Mouse (Mus musculus): ENCODE data around the gene Klhdc4. TPM values are rescaled to one million over a fixed set of nuclear protein-coding genes. Genes with fewer than 3 reads are reported as not detected.

The Klhdc4 gene
- total RNA-seq (2021), result 10 to 100 TPM; 29.9 TPM
- long read RNA-seq, experiment 1, transcript Klhdc4-201 (12 exons, 2,078 nt), result major isoform, 19 of 27 reads
- long read RNA-seq, experiment 1, partial matches to known transcripts, result 3 of 27 reads
- long read RNA-seq, experiment 1, other reads (novel, unspliced or antisense), result 5 of 27 reads
- long read RNA-seq, experiment 2, transcript Klhdc4-201 (12 exons, 2,078 nt), result major isoform, 39 of 62 reads
- long read RNA-seq, experiment 2, partial matches to known transcripts, result 7 of 62 reads
- long read RNA-seq, experiment 2, other reads (novel, unspliced or antisense), result 15 of 62 reads

- DNase-seq (ENCODE audit: low spot score in 2 of 2), result peak; percentile 76 to 79
These were observed at the start of gene Klhdc4 for GRCm38 (mm10) chr8:121829048-121829776. Gene Klhdc4 (minus strand): TSS chr8:121829569.

DNA sequence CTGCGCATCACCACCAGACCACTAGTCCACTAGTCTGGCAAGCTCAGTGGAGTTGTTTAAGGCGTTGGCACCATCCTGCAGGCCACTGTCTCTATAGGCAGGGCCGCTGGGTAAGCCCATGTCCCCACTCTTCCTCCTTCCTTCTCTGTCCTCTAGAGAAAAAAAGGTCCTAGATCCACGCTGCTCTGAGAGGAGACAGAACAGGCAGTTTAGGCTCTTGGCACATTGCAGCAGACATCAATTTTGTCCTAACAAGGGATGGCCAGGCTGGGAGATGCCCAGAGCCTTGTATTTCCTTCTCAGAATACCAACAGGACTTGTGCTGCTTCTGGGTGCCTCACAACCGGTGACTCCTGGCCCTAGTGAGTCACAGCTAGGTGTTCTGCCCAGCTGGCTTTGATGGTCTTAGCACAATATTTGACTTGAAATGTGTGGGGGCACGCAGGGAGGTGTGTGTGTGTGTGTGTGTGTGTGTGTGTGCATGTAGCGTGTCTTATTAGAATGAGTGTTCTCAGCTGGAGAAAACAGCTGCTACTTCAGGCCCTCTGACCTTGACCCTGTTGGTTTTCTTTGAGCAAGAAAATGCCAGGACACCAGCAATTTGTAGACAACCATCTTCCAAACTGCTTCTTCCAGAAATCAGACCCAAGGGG is 48.6 kb upstream of the Klhdc4 start:
- DNase-seq (ENCODE audit: low spot score in 2 of 2), result no peak

DNA sequence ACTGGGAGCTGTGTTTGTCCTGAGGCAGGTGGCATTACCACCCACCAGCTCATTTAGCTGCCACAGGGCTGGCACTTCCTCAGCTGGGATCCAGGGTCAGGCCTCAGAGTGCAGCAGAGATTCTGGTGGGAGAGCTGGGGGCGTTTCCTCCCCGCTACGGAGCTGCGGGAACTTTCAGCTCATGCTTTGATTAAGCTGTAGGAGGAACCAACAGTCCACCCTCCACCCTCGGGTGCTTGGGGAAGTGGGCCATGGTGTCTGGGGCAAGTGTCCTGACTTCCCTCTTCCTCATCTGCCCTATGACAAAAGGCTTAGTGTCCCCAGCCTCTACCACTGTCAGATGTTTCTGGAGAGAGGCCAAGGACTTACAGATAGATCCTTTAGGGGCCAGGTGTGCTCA is 47.8 kb upstream of the Klhdc4 start:
- DNase-seq (ENCODE audit: low spot score in 2 of 2), result no peak

DNA sequence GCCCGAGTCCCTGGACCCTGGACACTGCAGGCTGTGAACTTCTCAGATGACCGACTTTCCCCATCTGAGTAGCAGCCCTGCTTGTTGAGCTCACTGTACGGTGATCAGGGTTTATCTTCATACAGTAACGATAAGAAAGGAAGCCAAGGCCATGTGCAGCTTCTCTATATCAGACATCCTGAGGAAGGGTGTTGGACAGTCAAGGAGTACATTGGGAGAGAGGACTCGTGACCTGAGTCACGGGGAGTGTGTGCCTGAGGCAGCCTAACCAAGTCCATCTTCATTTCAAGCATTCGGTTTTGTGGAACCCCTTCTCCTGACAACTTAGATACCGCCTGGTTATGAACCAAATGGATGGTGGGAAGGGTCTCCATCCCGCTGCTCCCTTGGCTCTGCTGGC is 46.1 kb upstream of the Klhdc4 start:
- DNase-seq (ENCODE audit: low spot score in 2 of 2), result no peak

DNA sequence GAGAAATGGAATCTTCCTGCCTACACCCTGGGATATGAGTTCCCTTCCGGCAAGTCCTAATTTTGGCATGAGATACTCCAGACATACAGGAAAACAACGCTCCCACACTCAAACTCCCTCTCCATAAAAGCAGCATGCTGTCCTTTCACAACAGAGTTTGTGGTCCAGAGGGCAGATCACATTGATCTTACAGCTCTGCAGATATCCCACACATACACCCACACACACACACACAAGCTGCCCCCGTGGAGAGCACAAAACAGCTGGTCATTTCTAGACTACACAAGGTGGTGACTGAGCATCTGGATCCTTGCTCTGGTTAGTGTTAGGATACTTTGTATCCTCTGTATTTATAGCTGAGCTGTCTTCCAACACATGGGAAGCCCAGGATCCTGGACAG is 45.7 kb upstream of the Klhdc4 start:
- DNase-seq (ENCODE audit: low spot score in 2 of 2), result no peak

- DNase-seq (ENCODE audit: low spot score in 2 of 2), result no peak
These were observed 44.7 kb upstream of the Klhdc4 start for GRCm38 (mm10) chr8:121874031-121874430.

- no peak for DNase-seq (ENCODE audit: low spot score in 2 of 2)
These were observed 42.6 kb upstream of the Klhdc4 start for GRCm38 (mm10) chr8:121871833-121872440.

DNA sequence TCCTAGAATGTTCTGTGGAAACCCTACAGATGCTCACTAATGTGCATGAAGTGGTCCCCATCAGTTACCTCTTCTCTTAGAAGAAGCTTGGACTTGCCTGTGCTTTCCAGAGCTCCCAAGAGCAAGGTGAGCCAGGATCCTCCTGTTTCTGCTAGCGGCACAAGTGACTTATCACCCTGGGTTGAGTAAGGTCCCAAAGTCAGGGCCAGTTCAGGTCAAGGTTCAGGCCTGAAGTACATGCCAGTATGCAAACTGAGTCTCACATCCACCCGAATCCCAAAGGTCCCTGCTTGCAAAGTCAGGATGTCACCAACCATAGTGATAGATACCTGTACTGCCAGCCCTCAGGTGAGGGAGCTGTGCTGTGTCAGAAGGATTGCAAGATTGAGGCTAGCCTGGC is 40.8 kb upstream of the Klhdc4 start:
- no peak for DNase-seq (ENCODE audit: low spot score in 2 of 2)

GRCm38 (mm10) chr8:121868896-121869295 is 39.5 kb upstream of the Klhdc4 start:
- DNase-seq (ENCODE audit: low spot score in 2 of 2), result no peak

GRCm38 (mm10) chr8:121868196-121868595 is 38.8 kb upstream of the Klhdc4 start:
- no peak for DNase-seq (ENCODE audit: low spot score in 2 of 2)

DNA sequence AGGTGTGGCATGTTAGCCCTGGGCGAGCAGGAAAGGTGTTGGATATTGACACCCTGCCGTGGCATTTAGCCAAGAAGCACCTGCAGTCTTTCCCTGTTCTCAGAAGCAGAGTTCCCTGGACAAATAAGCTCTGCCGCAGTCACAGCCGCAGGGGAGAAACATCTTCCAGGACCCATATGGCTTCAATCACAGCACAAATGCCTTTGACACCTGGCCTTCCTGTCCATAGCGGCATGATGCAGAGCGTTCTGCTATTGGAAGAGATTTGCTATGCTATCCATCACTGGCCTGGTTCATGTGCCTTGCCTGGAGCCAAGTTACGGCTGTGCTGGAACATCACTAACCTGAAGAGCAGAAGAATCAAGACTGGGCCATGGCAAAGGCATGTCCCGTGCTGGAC is 36.0 kb upstream of the Klhdc4 start:
- DNase-seq (ENCODE audit: low spot score in 2 of 2), result no peak

- DNase-seq (ENCODE audit: low spot score in 2 of 2), result no peak
These were observed 32.6 kb upstream of the Klhdc4 start for GRCm38 (mm10) chr8:121861806-121862548.

DNA sequence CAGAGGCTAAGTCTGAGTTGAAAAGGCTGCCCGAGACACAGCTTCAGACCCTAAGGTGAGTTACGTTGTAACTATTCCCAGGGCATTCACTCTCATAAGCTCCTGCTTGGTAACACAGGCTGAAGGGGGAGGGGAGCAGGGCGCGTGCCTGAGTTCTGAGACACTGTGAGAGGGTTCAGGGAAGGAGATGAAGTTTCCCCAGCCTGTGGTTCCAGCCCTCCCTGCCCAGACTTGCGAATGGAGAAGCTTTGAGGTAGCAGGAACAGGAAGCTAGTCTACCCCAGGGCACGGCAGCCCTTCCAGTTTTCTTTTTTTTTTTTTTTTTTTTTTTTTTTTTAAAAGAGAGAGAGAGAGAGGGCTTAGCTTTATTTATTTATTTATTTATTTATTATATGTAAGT is 31.9 kb upstream of the Klhdc4 start:
- DNase-seq (ENCODE audit: low spot score in 2 of 2), result no peak

DNA sequence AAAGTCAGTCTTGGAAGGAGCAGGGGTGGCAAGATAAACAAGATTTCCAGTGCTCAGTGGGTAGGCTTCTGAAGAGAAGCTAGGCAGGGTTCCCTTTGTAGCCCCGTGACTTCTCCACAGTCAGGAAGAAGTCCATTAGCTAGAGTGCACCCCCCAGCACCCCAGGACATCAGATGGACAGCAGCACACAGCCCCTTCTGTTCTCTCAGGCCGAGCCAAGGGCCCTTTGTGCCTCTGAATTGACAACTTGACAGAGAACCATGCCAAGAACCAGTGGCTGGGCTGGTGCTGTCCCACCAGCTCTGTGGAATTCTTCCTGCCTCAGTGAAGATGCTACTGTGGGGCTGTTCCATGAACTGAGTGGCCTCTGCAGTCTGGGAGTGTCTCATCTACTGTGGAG is 28.4 kb upstream of the Klhdc4 start:
- DNase-seq (ENCODE audit: low spot score in 2 of 2), result no peak

DNA sequence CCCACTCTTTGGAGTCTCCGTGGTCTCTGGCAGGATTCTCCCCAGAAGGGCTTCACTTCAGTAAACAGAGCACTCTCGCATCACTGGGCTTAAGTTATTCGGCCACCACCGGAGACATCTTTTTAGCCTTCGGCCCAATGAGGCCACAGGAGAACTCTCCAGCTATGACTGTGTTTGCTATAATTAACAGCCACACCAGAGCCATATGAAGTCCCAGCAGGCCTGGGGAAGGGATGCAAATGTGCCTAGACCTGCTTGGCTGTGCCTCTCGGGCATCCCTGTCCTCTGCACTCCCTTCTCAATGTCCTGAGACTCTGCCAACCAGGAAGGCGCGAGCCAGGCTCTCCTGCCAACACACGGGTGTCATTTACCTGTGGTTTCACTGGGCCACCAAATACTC is 28.0 kb upstream of the Klhdc4 start:
- no peak for DNase-seq (ENCODE audit: low spot score in 2 of 2)

- no peak for DNase-seq (ENCODE audit: low spot score in 2 of 2)
These were observed 26.8 kb upstream of the Klhdc4 start for GRCm38 (mm10) chr8:121856071-121856746.

GRCm38 (mm10) chr8:121853586-121853985 is 24.2 kb upstream of the Klhdc4 start:
- peak in 1 of 2 experiments; percentile 27 for DNase-seq (ENCODE audit: low spot score in 2 of 2)

- no peak for DNase-seq (ENCODE audit: low spot score in 2 of 2)
These were observed 23.1 kb upstream of the Klhdc4 start for GRCm38 (mm10) chr8:121852464-121852863.

GRCm38 (mm10) chr8:121851716-121852115 is 22.3 kb upstream of the Klhdc4 start:
- DNase-seq (ENCODE audit: low spot score in 2 of 2), result no peak

DNA sequence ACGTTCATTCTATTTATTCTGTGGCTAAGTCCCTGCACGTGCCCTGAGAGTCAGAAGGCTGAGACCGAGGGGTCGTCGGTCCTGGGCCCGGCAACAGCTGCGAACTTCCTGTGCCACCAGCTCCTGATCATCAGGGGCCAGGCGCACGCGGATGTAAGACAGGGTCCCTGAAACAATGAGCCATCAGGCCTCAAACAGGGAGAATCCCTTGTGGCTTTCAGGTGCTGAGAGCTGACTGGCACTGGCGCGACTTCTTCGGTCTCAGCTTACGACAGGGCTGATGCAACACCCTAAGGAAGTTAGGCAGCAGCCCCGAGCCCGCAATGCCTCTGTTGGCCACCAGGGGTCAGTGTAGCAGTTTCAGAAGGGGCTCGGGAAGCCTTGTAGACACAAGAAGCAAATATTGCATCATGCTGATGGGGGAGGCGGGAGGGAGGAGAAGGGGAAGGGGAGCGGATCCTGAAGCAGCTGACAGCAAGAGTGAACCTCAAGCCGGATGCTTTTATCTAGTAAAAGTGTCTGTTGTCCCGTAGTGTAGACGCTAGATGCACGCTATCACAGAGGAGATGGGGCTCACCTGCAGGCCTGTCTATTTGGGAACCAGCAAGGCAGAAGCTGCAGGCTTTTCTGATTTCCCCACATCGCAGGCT is 21.6 kb upstream of the Klhdc4 start:
- peak; percentile 92 to 96 for DNase-seq (ENCODE audit: low spot score in 2 of 2)

Data from adrenal gland, postnatal 4 days (tissue).